Mouse (Mus musculus): ENCODE measurements around the gene Gstp3.

- TF ChIP-seq CTCF (IDR thresholded peaks at IDR 0.05; ENCODE audit: insufficient read depth, low read depth, low read length) (no peak), POLR2A (IDR thresholded peaks at IDR 0.05; ENCODE audit: insufficient read depth, low read depth, low read length) (no peak)
Observed at GRCm38 (mm10) chr19:4108535-4108934, 49.2 kb upstream of the Gstp3 start.
